Mouse (Mus musculus): ENCODE measurements around the gene Eda.
A peak's percentile ranks its signal among the peaks of the same experiment; 100 is the strongest.

- TF ChIP-seq POLR2A (IDR thresholded peaks at IDR 0.05; ENCODE audit: low read depth, low read length) (no peak), CTCF (IDR thresholded peaks at IDR 0.05; ENCODE audit: borderline replicate concordance, insufficient read depth, low read length) (peak; percentile 33; the same call in 1 of the 2 replicates)
These were observed 416.9 kb downstream of the Eda start for GRCm38 (mm10) chrX:100392304-100392703.

Data from embryonic fibroblast, embryonic 13.5 days (primary cell).